Comparison of ENCODE assay signal across 8 mouse cellular contexts in the genomic region with DNA sequence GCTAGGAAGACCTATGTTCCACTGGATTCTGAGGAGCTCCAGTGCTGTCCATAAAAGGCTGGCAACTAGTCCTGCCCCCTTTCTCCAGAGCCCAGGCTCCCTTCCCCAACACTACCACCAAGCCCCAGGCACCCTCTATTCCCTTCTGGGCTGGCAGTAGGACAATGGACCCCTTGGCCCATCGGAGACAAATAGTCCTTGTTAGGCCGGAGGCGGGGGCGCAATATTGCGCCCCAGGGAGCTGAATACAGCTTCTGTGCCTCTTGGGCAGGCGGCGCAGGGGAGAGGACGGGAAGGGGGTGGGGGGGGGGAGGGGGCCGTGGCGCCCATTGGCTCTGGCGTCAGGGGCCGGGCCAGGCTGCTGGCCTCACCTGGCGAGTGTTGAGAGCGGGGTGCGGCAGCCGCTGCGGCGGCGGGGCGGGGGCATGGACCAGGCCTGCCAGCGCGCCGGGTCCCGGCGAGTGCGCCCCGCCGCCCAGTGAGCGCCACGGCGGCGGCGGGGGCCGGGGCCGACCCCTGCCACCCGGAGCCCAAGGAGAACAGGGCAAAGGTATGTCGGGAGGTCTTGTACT. TPM values are rescaled to one million over a fixed set of nuclear protein-coding genes. Genes with fewer than 3 reads are reported as not detected.
DNase-seq lines count a peak whose midpoint lies in the region; ATAC-seq and TF ChIP-seq lines count a peak whose summit lies in the region.

A gene (plus strand): TSS at position 346 of the 572 bp plus-strand sequence.

- H3K4me1 ChIP-seq in heart, embryonic 11.5 days (ENCODE audit: control insufficient read depth, insufficient read depth, low read length) = peaks cover 17% of the 10 kb centered on the region
- H3K4me1 ChIP-seq in embryonic fibroblast, embryonic 13.5 days (ENCODE audit: control insufficient read depth, insufficient read depth, low read length) = peaks cover 14% of the 10 kb centered on the region; the same call in 1 of the 2 replicates
- H3K4me1 ChIP-seq in kidney, embryonic 16.5 days (ENCODE audit: insufficient read depth, low read length) = peaks cover 19% of the 10 kb centered on the region; the same call in 1 of the 2 replicates
- peaks cover 3% of the 10 kb centered on the region; the same call in 1 of the 2 replicates for H3K4me1 ChIP-seq in liver, adult 2 months (ENCODE audit: control insufficient read depth, insufficient read depth, low read length)

- under 1% methylated on average over 34 of the region's 37 CpGs for WGBS in heart, embryonic 11.5 days (ENCODE audit: insufficient replicate concordance)
- WGBS in kidney, embryonic 16.5 days = under 1% methylated on average over 32 of the region's 37 CpGs
- 2% methylated on average over 37 of the region's 37 CpGs for WGBS in liver, adult 2 months

- H3K4me3 ChIP-seq in heart, embryonic 11.5 days (ENCODE audit: low read depth, low read length) = peak within 1 kb of the TSS; percentile 44
- no peak within 1 kb of the TSS for H3K4me3 ChIP-seq in embryonic fibroblast, embryonic 13.5 days (ENCODE audit: insufficient read depth, low read length)
- H3K4me3 ChIP-seq in kidney, embryonic 16.5 days (ENCODE audit: low read length) = peak within 1 kb of the TSS; percentile 51
- H3K4me3 ChIP-seq in liver, adult 2 months (ENCODE audit: insufficient read depth, low read depth, low read length) = peak within 1 kb of the TSS; percentile 65

- H3K9me3 ChIP-seq in heart, embryonic 11.5 days (replicated peaks; ENCODE audit: control insufficient read depth, low read length) = no peaks in the 10 kb centered on the region
- no peaks in the 10 kb centered on the region for H3K9me3 ChIP-seq in kidney, embryonic 16.5 days (ENCODE audit: low read length)

- H3K79me2 ChIP-seq in liver, adult 2 months (ENCODE audit: control insufficient read depth, insufficient read depth, low read length) = no peaks in the 10 kb centered on the region

- peaks cover 9% of the 10 kb centered on the region for H3K36me3 ChIP-seq in heart, embryonic 11.5 days (ENCODE audit: control insufficient read depth, insufficient read depth, low read length)
- peaks cover 20% of the 10 kb centered on the region for H3K36me3 ChIP-seq in kidney, embryonic 16.5 days (ENCODE audit: insufficient read depth, low read length)
- peaks cover 10% of the 10 kb centered on the region for H3K36me3 ChIP-seq in liver, adult 2 months (ENCODE audit: control insufficient read depth, insufficient read depth, low read length)

- 0 out of 2 replicates have a peak, but pooled peaks have one; percentile 15 for TF ChIP-seq POLR2A in embryonic fibroblast, embryonic 13.5 days (IDR thresholded peaks at IDR 0.05; ENCODE audit: low read depth, low read length)
- no peak for TF ChIP-seq POLR2A in liver, adult 2 months (IDR thresholded peaks at IDR 0.05; ENCODE audit: extremely low read depth, insufficient read depth, low read length)

- no peak for TF ChIP-seq CTCF in embryonic fibroblast, embryonic 13.5 days (IDR thresholded peaks at IDR 0.05; ENCODE audit: borderline replicate concordance, insufficient read depth, low read length)
- no peak for TF ChIP-seq CTCF in liver, adult 2 months (IDR thresholded peaks at IDR 0.05; ENCODE audit: low read depth, low read length)

- no peak for DNase-seq in heart, postnatal 36 days
- no peak for DNase-seq in liver, adult 2 months (ENCODE audit: extremely low read depth, low read depth, low spot score)
- DNase-seq in neural tube, embryonic 10.5 days (ENCODE audit: extremely low spot score, low spot score) = peak; percentile 34
- DNase-seq in gastrocnemius, postnatal 25 days = no peak

- peaks cover 7% of the 10 kb centered on the region; the same call in 1 of the 2 replicates for H3K27me3 ChIP-seq in heart, embryonic 11.5 days (ENCODE audit: control insufficient read depth, insufficient read depth, low read length)
- peaks cover 9% of the 10 kb centered on the region; the same call in 1 of the 2 replicates for H3K27me3 ChIP-seq in kidney, embryonic 16.5 days (ENCODE audit: insufficient read depth, low read length)
- no peaks in the 10 kb centered on the region for H3K27me3 ChIP-seq in liver, adult 2 months (ENCODE audit: control insufficient read depth, insufficient read depth, low read length)

- H3K4me2 ChIP-seq in heart, embryonic 11.5 days = peak within 1 kb of the TSS; percentile 89
- H3K4me2 ChIP-seq in kidney, embryonic 16.5 days (replicated peaks; ENCODE audit: low read depth, low read length) = peak within 1 kb of the TSS; percentile 67

- no peak within 1 kb of the TSS for H3K27ac ChIP-seq in heart, embryonic 11.5 days (ENCODE audit: low read depth, low read length)
- no peak within 1 kb of the TSS for H3K27ac ChIP-seq in embryonic fibroblast, embryonic 13.5 days (ENCODE audit: insufficient read depth, low read length)
- peak within 1 kb of the TSS; percentile 69 for H3K27ac ChIP-seq in kidney, embryonic 16.5 days (ENCODE audit: low read length)
- 0 out of 2 replicates have a peak within 1 kb of the TSS, but pooled peaks have one; percentile 22 for H3K27ac ChIP-seq in liver, adult 2 months (replicated peaks; ENCODE audit: insufficient read depth, low read depth, low read length)

- peak within 1 kb of the TSS; percentile 54; the same call in 1 of the 2 replicates for H3K9ac ChIP-seq in heart, embryonic 11.5 days (ENCODE audit: low read depth, low read length)
- peak within 1 kb of the TSS; percentile 70 for H3K9ac ChIP-seq in kidney, embryonic 16.5 days (replicated peaks; ENCODE audit: low read length)
- H3K9ac ChIP-seq in liver, adult 2 months (ENCODE audit: low read depth, low read length) = peak within 1 kb of the TSS; percentile 58

- intact Hi-C loops in heart, postnatal 36 days (cut with DNase I) = no loop called here

- ATAC-seq in heart, embryonic 11.5 days (replicated peaks; ENCODE audit: insufficient number of reproducible peaks, low FRiP score, low TSS enrichment) = no peak
- ATAC-seq in kidney, embryonic 16.5 days (ENCODE audit: low FRiP score, low TSS enrichment) = peak; percentile 73
- no peak for ATAC-seq in CD4-positive, CD25-positive, alpha-beta regulatory T cell, adult 4 months

RNA-seq across cellular contexts. Expression of the gene that starts here (rescaled TPM):
- polyA plus RNA-seq in heart, embryonic 11.5 days (2014; fragmentation: Nextera tagmentation; extraction: Ambion mirVana) = 0.14 and 0.19 TPM in 2 replicates
- total RNA-seq in heart, postnatal 36 days (2021) = under 1 TPM; 0.19 to 0.22 TPM
- polyA plus RNA-seq in embryonic fibroblast, embryonic 13.5 days (2011; ENCODE audit: insufficient read length, low read depth, missing spikeins) = 0.73 and 0.86 TPM in 2 replicates
- 9.7 and 11.1 TPM in 2 replicates for polyA plus RNA-seq in kidney, embryonic 16.5 days (2015; fragmentation: Nextera tagmentation; extraction: Ambion mirVana)
- 2.2 and 2.6 TPM in 2 replicates for total RNA-seq in liver, adult 2 months (2014; rRNA removed)
- 1.4 and 4.4 TPM in 2 replicates for polyA plus RNA-seq in liver, adult 2 months (2012; rRNA removed)
- not detected for polyA plus RNA-seq in CD4-positive, CD25-positive, alpha-beta regulatory T cell, adult 4 months (2017; shearing (Covaris generic))
- under 1 TPM; 0.51 to 0.78 TPM for total RNA-seq in gastrocnemius, postnatal 25 days (2021)

Comparison
In these comparisons a context has a peak if more than half of its experiments do, and no peak if none do; other contexts are left out.
1. H3K27ac ChIP-seq: peak in kidney, embryonic 16.5 days (single experiment) and liver, adult 2 months (single experiment); none in heart, embryonic 11.5 days (single experiment) and embryonic fibroblast, embryonic 13.5 days (single experiment).
2. Peak in every context shown above with its lines, with median percentiles within 50 percentile points of each other: H3K9ac ChIP-seq.